In genomic region chr10:80813366-80813765, GRCm38 (mm10) we compare ENCODE assay signal across 18 mouse cellular contexts. TPM values are rescaled to one million over a fixed set of nuclear protein-coding genes. Genes with fewer than 3 reads are reported as not detected.
A peak's percentile ranks its signal among the peaks of the same experiment; 100 is the strongest.
DNase-seq lines count a peak whose midpoint lies in the region; ATAC-seq and TF ChIP-seq lines count a peak whose summit lies in the region.
"Had no signal": no experiment of that assay in that cellular context is flagged by ENCODE, and none has a peak within 500 bp of the region (broad histone marks: within the 10 kb centered on the region; RNA-seq: fewer than 3 reads in every experiment).

Gene Jsrp1 (minus strand): TSS chr10:80813498.

- no peaks in the 10 kb centered on the region for H3K36me3 ChIP-seq in intestine, embryonic 15.5 days
- H3K36me3 ChIP-seq in intestine, postnatal 0 days (ENCODE audit: control insufficient read depth, insufficient read depth): no peaks in the 10 kb centered on the region
- H3K36me3 ChIP-seq: forebrain, embryonic 12.5 days had no signal

- no peak for DNase-seq in adrenal gland, postnatal 4 days (ENCODE audit: low spot score in 2 of 2)
- DNase-seq in adrenal gland, postnatal 14 days: no peak
- peak; percentile 77 to 79 for DNase-seq in gastrocnemius, adult 8-10 months (ENCODE audit: low spot score in 2 of 2)
- DNase-seq in layer of hippocampus, adult 9-10 months (ENCODE audit: low spot score): no peak
- DNase-seq in Muller cell, postnatal 12 days (ENCODE audit: inconsistent ontology term): no peak
- DNase-seq: cerebellum, postnatal 36 days; kidney, adult 9 months; liver, postnatal 0 days; lung, postnatal 36 days; right cerebral cortex, postnatal 25 days; thymus, adult 18-20 months had no signal

- ATAC-seq in intestine, embryonic 15.5 days: no peak
- no peak for ATAC-seq in intestine, postnatal 0 days
- 0 out of 2 replicates have a peak, but pooled peaks have one; percentile 16 for ATAC-seq in megakaryocyte-erythroid progenitor cell, adult 5-6 weeks (replicated peaks; ENCODE audit: low FRiP score, low TSS enrichment, poor library complexity, severe bottlenecking)
- ATAC-seq: hindbrain, postnatal 0 days; liver, postnatal 0 days; midbrain, embryonic 16.5 days; Patski had no signal

- 71% methylated on average over 4 of the region's 4 CpGs for WGBS in intestine, embryonic 15.5 days
- 76% methylated on average over 4 of the region's 4 CpGs for WGBS in intestine, postnatal 0 days

- H3K4me3 ChIP-seq in intestine, embryonic 15.5 days (replicated peaks): no peak within 1 kb of the TSS
- H3K4me3 ChIP-seq in intestine, postnatal 0 days (ENCODE audit: low read depth, low read length): no peak within 1 kb of the TSS
- H3K4me3 ChIP-seq: forebrain, embryonic 12.5 days had no signal

- no peaks in the 10 kb centered on the region for H3K9me3 ChIP-seq in intestine, embryonic 15.5 days
- no peaks in the 10 kb centered on the region for H3K9me3 ChIP-seq in intestine, postnatal 0 days (ENCODE audit: control insufficient read depth)
- H3K9me3 ChIP-seq: forebrain, embryonic 12.5 days had no signal

- peak within 1 kb of the TSS; percentile 10; the same call in 1 of the 2 replicates for H3K9ac ChIP-seq in intestine, embryonic 15.5 days
- H3K9ac ChIP-seq in intestine, postnatal 0 days (ENCODE audit: low read depth, low read length): no peak within 1 kb of the TSS
- H3K9ac ChIP-seq: forebrain, embryonic 12.5 days; liver, postnatal 0 days had no signal

- no peak for TF ChIP-seq CTCF in intestine, postnatal 0 days (IDR thresholded peaks at IDR 0.05; ENCODE audit: low read depth)

- peaks cover 14% of the 10 kb centered on the region for H3K4me1 ChIP-seq in intestine, embryonic 15.5 days (replicated peaks)
- H3K4me1 ChIP-seq in intestine, postnatal 0 days (replicated peaks; ENCODE audit: control insufficient read depth, insufficient read depth, low read length): 0 out of 2 replicates have a peak, but pooled peaks cover 11% of the 10 kb centered on the region

- H3K27me3 ChIP-seq in intestine, embryonic 15.5 days (replicated peaks): peaks cover 14% of the 10 kb centered on the region; the same call in 1 of the 2 replicates
- H3K27me3 ChIP-seq in intestine, postnatal 0 days (replicated peaks; ENCODE audit: control insufficient read depth, insufficient read depth, low read length): peaks cover 9% of the 10 kb centered on the region

- no peak within 1 kb of the TSS for H3K27ac ChIP-seq in intestine, embryonic 15.5 days
- no peak within 1 kb of the TSS for H3K27ac ChIP-seq in intestine, postnatal 0 days (ENCODE audit: low read depth, low read length)
- H3K27ac ChIP-seq: forebrain, embryonic 12.5 days; hindbrain, postnatal 0 days had no signal

- H3K4me2 ChIP-seq in intestine, embryonic 15.5 days (replicated peaks): no peak within 1 kb of the TSS
- H3K4me2 ChIP-seq in intestine, postnatal 0 days (replicated peaks; ENCODE audit: low read depth): no peak within 1 kb of the TSS
- H3K4me2 ChIP-seq: forebrain, embryonic 12.5 days had no signal

RNA-seq across cellular contexts. Expression of gene Jsrp1, which starts in this region (rescaled TPM):
- 10 to 100 TPM; 12.7 to 18.4 TPM for total RNA-seq in adrenal gland, postnatal 4 days (2021)
- total RNA-seq in adrenal gland, postnatal 14 days (2021): 2.8 and 3.1 TPM in 2 replicates
- polyA plus RNA-seq in intestine, embryonic 15.5 days (2015; fragmentation: Nextera tagmentation; extraction: Ambion mirVana): 0.88 and 1.2 TPM in 2 replicates
- 0.35 and 0.42 TPM in 2 replicates for polyA plus RNA-seq in intestine, postnatal 0 days (2015; fragmentation: Nextera tagmentation; extraction: Ambion mirVana)
- 100 to 1,000 TPM; 455 to 508 (median 490) TPM for total RNA-seq in gastrocnemius, adult 8-10 months (2022)
- total RNA-seq in megakaryocyte-erythroid progenitor cell, adult 5-6 weeks (2014; fragmentation: Nextera tagmentation): not detected in 2 replicates
- not detected in 2 replicates for total RNA-seq in megakaryocyte-erythroid progenitor cell, adult 5-6 weeks (2017)
- total RNA-seq: hindbrain, postnatal 0 days had no signal
- polyA plus RNA-seq: liver, postnatal 0 days; Patski had no signal

Comparison
In these comparisons a context has a peak if more than half of its experiments do, and no peak if none do; other contexts are left out.
1. RNA of gene Jsrp1 (total RNA-seq): 455 to 508 TPM in gastrocnemius, adult 8-10 months; 12.7 to 18.4 TPM in adrenal gland, postnatal 4 days, 2.8 to 3.1 TPM in adrenal gland, postnatal 14 days and not detected in megakaryocyte-erythroid progenitor cell, adult 5-6 weeks; every median in the first group is over 10 times any median in the second.
2. Peak in ATAC-seq in megakaryocyte-erythroid progenitor cell, adult 5-6 weeks; RNA of the gene not detected or under 1 TPM.
3. DNase-seq: peak in gastrocnemius, adult 8-10 months (2 of 2); none in adrenal gland, postnatal 4 days (0 of 2), adrenal gland, postnatal 14 days (single experiment), layer of hippocampus, adult 9-10 months (single experiment) and Muller cell, postnatal 12 days (single experiment).